Mouse (Mus musculus) MEL (cell line): Measurements from ENCODE around the gene Lsm7. TPM values are rescaled to one million over a fixed set of nuclear protein-coding genes. Genes with fewer than 3 reads are reported as not detected.
A peak's percentile ranks its signal among the peaks of the same experiment; 100 is the strongest.

Experiments used
- DNase-seq: peaks from one replicate; pipeline ENCODE4 v3.0.0; 2011; ENCODE audit warnings: low read depth, low spot score
- H3K27ac ChIP-seq: 2 replicates; pipeline ENCODE4 v1.5.1; 2012; ENCODE audit warnings: low read depth, mild to moderate bottlenecking, control low read depth, low read length, moderate library complexity; ENCODE audit not compliant: control insufficient read depth
- H3K27me3 ChIP-seq, 2 experiments: fragments of 150-350 bp in 1 of 2; sonication (generic) in 1 of 2; 2 replicates each; pipeline ENCODE4 v1.6.1; 2012; ENCODE audit warnings: low read length in 2 of 2, mild to moderate bottlenecking in 2 of 2, improper control_type of control experiment in 1 of 2, moderate library complexity in 1 of 2; ENCODE audit not compliant: insufficient read depth in 2 of 2, control insufficient read depth in 1 of 2
- H3K36me3 ChIP-seq, 2 experiments: 2 replicates each; pipeline ENCODE4 v1.6.1; 2012 to 2014; ENCODE audit warnings: low read length in 2 of 2, improper control_type of control experiment in 1 of 2, inconsistent platforms in 1 of 2, mild to moderate bottlenecking in 1 of 2; ENCODE audit not compliant: insufficient read depth in 2 of 2, control insufficient read depth in 1 of 2
- H3K4me1 ChIP-seq, 2 experiments: fragments of 150-350 bp in 1 of 2; sonication (generic) in 1 of 2; 2 replicates each; pipeline ENCODE4 v1.6.1; 2012; ENCODE audit warnings: low read length in 2 of 2, improper control_type of control experiment in 1 of 2, mild to moderate bottlenecking in 1 of 2; ENCODE audit not compliant: insufficient read depth in 2 of 2, control insufficient read depth in 1 of 2
- H3K4me3 ChIP-seq, 2 experiments: fragments of 150-350 bp in 1 of 2; sonication (generic) in 1 of 2; 2 replicates each; pipeline ENCODE4 v1.5.1; 2012; ENCODE audit warnings: low read depth in 2 of 2, low read length in 2 of 2, mild to moderate bottlenecking in 2 of 2, moderate library complexity in 2 of 2, control low read depth in 1 of 2, improper control_type of control experiment in 1 of 2; ENCODE audit not compliant: control insufficient read depth in 1 of 2, insufficient read depth in 1 of 2
- H3K79me2 ChIP-seq: 2 replicates; pipeline ENCODE4 v1.6.1; 2012; ENCODE audit warnings: mild to moderate bottlenecking, low read length, moderate library complexity; ENCODE audit not compliant: control insufficient read depth, poor library complexity, insufficient read depth
- H3K9ac ChIP-seq: 2 replicates; pipeline ENCODE4 v1.6.1; 2012; ENCODE audit warnings: low read depth, mild to moderate bottlenecking, control low read depth, low read length, moderate library complexity; ENCODE audit not compliant: control insufficient read depth, poor library complexity, severe bottlenecking
- H3K9me3 ChIP-seq: fragments of 150-350 bp; sonication (generic); replicated peaks from 2 replicates; pipeline ENCODE4 v1.6.1; 2012; ENCODE audit warnings: mild to moderate bottlenecking, low read length, improper control_type of control experiment, moderate library complexity; ENCODE audit not compliant: insufficient read depth
- CHD1 ChIP-seq: IDR thresholded peaks from 2 replicates; pipeline ENCODE4 v1.6.1; 2012; ENCODE audit warnings: low read depth, mild to moderate bottlenecking, inconsistent platforms, low read length, improper control_type of control experiment
- CHD2 ChIP-seq: IDR thresholded peaks from 2 replicates; pipeline ENCODE4 v1.6.1; 2011; ENCODE audit warnings: low read length, improper control_type of control experiment
- CTCF ChIP-seq, 3 experiments: IDR thresholded peaks in 2 of 3; conservative IDR thresholded peaks in 1 of 3; 2 replicates each; pipeline ENCODE4 v1.5.1; 2011 to 2012; ENCODE audit warnings: low read length in 3 of 3, low read depth in 2 of 3, mild to moderate bottlenecking in 2 of 3, improper control_type of control experiment in 1 of 3, inconsistent platforms in 1 of 3, mixed read lengths in 1 of 3, moderate library complexity in 1 of 3; ENCODE audit not compliant: control insufficient read depth in 1 of 3, insufficient read depth in 1 of 3, poor library complexity in 1 of 3, severe bottlenecking in 1 of 3
- E2F4 ChIP-seq: IDR thresholded peaks from 2 replicates; pipeline ENCODE4 v1.6.1; 2011; ENCODE audit warnings: low read depth, low read length, improper control_type of control experiment, borderline replicate concordance
- ELF1 ChIP-seq: IDR thresholded peaks from 2 replicates; pipeline ENCODE4 v1.6.1; 2014; ENCODE audit warnings: low read depth, mild to moderate bottlenecking, inconsistent platforms, low read length, improper control_type of control experiment, moderate library complexity
- EP300 ChIP-seq, 2 experiments: IDR thresholded peaks; 2 replicates each; pipeline ENCODE4 v1.6.1; 2011; ENCODE audit warnings: improper control_type of control experiment in 2 of 2, low read length in 2 of 2, low read depth in 1 of 2, mild to moderate bottlenecking in 1 of 2
- GABPA ChIP-seq: IDR thresholded peaks from 2 replicates; pipeline ENCODE4 v1.6.1; 2012; ENCODE audit warnings: low read depth, mild to moderate bottlenecking, inconsistent platforms, low read length, improper control_type of control experiment, moderate library complexity
- GATA1 ChIP-seq: IDR thresholded peaks from 2 replicates; pipeline ENCODE4 v1.6.1; 2011; ENCODE audit warnings: low read depth, low read length, improper control_type of control experiment
- HCFC1 ChIP-seq: IDR thresholded peaks from 2 replicates; pipeline ENCODE4 v1.6.1; 2012; ENCODE audit warnings: low read depth, mild to moderate bottlenecking, inconsistent platforms, low read length, improper control_type of control experiment, moderate library complexity
- JUND ChIP-seq: IDR thresholded peaks from 2 replicates; pipeline ENCODE4 v1.6.1; 2011; ENCODE audit warnings: low read depth, mild to moderate bottlenecking, improper control_type of control experiment, low read length
- KAT2A ChIP-seq: conservative IDR thresholded peaks from 2 replicates; pipeline ENCODE4 v1.6.1; 2012; ENCODE audit warnings: low read depth, low read length, improper control_type of control experiment, inconsistent platforms
- MAFK ChIP-seq: IDR thresholded peaks from 2 replicates; pipeline ENCODE4 v1.6.1; 2011; ENCODE audit warnings: low read depth, mild to moderate bottlenecking, low read length, improper control_type of control experiment, borderline replicate concordance
- MYC ChIP-seq: IDR thresholded peaks from 2 replicates; pipeline ENCODE4 v1.6.1; 2011; ENCODE audit warnings: low read depth, mild to moderate bottlenecking, low read length, improper control_type of control experiment, moderate library complexity
- NELFE ChIP-seq: IDR thresholded peaks from 2 replicates; pipeline ENCODE4 v1.6.1; 2011; ENCODE audit warnings: low read depth, low read length, improper control_type of control experiment
- NRF1 ChIP-seq: IDR thresholded peaks from 2 replicates; pipeline ENCODE4 v1.6.1; 2014; ENCODE audit warnings: low read depth, mild to moderate bottlenecking, inconsistent platforms, low read length, improper control_type of control experiment, moderate library complexity; ENCODE audit not compliant: poor library complexity, insufficient read depth, severe bottlenecking
- POLR2AphosphoS2 ChIP-seq: IDR thresholded peaks from 2 replicates; pipeline ENCODE4 v1.6.1; 2011; ENCODE audit warnings: low read length, improper control_type of control experiment
- POLR2AphosphoS5 ChIP-seq: IDR thresholded peaks from 2 replicates; pipeline ENCODE4 v1.6.1; 2012; ENCODE audit warnings: low read depth, borderline replicate concordance, mild to moderate bottlenecking, inconsistent platforms, low read length, moderate library complexity, mixed read lengths
- RAD21 ChIP-seq: IDR thresholded peaks from 2 replicates; pipeline ENCODE4 v1.6.1; 2011; ENCODE audit warnings: mild to moderate bottlenecking, low read depth, low read length, improper control_type of control experiment
- RCOR1 ChIP-seq: IDR thresholded peaks from 2 replicates; pipeline ENCODE4 v1.6.1; 2012; ENCODE audit warnings: low read depth, mild to moderate bottlenecking, inconsistent platforms, low read length, improper control_type of control experiment
- SIN3A ChIP-seq: IDR thresholded peaks from 2 replicates; pipeline ENCODE4 v1.6.1; 2012; ENCODE audit warnings: low read length, improper control_type of control experiment, inconsistent platforms
- SMC3 ChIP-seq: IDR thresholded peaks from 2 replicates; pipeline ENCODE4 v1.6.1; 2011; ENCODE audit warnings: low read depth, low read length, improper control_type of control experiment
- TAL1 ChIP-seq: IDR thresholded peaks from 2 replicates; pipeline ENCODE4 v1.6.1; 2012; ENCODE audit warnings: mild to moderate bottlenecking, inconsistent platforms, low read length, moderate library complexity, mixed read lengths
- TBP ChIP-seq: IDR thresholded peaks from 2 replicates; pipeline ENCODE4 v1.8.0; 2011; ENCODE audit warnings: low read depth, low read length, improper control_type of control experiment
- TCF12 ChIP-seq: IDR thresholded peaks from 2 replicates; pipeline ENCODE4 v1.6.1; 2014; ENCODE audit warnings: low read depth, mild to moderate bottlenecking, inconsistent platforms, low read length, improper control_type of control experiment, moderate library complexity
- UBTF ChIP-seq: IDR thresholded peaks from 2 replicates; pipeline ENCODE4 v1.6.1; 2012; ENCODE audit warnings: low read depth, mild to moderate bottlenecking, inconsistent platforms, low read length, improper control_type of control experiment, moderate library complexity, borderline replicate concordance; ENCODE audit not compliant: insufficient read depth
- ZC3H11A ChIP-seq: IDR thresholded peaks from 2 replicates; pipeline ENCODE4 v1.6.1; 2012; ENCODE audit warnings: low read depth, mild to moderate bottlenecking, inconsistent platforms, low read length, improper control_type of control experiment
- ZKSCAN1 ChIP-seq: IDR thresholded peaks from 2 replicates; pipeline ENCODE4 v1.6.1; 2012; ENCODE audit warnings: low read depth, mild to moderate bottlenecking, inconsistent platforms, low read length, improper control_type of control experiment, moderate library complexity
- polyA plus RNA-seq, 2 experiments: library from polyadenylated mRNA; stranded (reverse) in 1 of 2; unstranded in 1 of 2; fragments of >175 nt in 1 of 2; fragments of >200 nt in 1 of 2; gene quantifications; 2 replicates each; pipeline versions ENCODE4 v1.2.1 to v1.2.4; 2012; ENCODE audit warnings: low replicate concordance in 2 of 2, low read depth in 1 of 2; ENCODE audit not compliant: insufficient read length in 2 of 2, insufficient read depth in 1 of 2, missing spikeins in 1 of 2
- total RNA-seq: library from RNA; depleted of rRNA; stranded (reverse); fragments of 300-350 nt; gene quantifications from 2 replicates; pipeline ENCODE4 v1.2.3, GENCODE M21; 2012

Gene Lsm7
- total and polyA plus RNA-seq, 3 experiments: 246 to 637 TPM; not detected in 1

DNA sequence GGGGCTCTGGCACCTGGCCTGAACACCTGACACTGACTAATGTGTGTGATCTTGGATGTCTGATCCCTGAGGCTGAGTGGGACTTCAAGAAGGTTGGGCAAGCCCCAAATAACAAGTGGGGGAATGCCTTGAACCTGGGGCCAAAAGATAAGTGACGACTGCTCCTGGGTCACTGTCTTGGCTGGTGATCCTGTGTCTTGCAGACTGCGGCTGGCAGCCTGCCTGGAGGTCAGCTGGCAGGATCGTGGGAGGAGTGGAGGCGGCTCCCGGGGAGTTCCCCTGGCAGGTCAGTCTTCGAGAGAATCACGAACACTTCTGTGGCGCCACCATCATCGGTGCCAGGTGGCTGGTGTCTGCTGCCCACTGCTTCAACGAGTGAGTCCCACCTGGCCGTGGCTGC is 32.2 kb upstream of the Lsm7 start (continued):
- peak; percentile 51 to 59; a peak in 3 of 4 replicates for TF ChIP-seq EP300 (IDR thresholded peaks at IDR 0.05; ENCODE audit: low read depth in 1 of 2, low read length in 2 of 2)
- TF ChIP-seq ZKSCAN1: no peak
- no peak for TF ChIP-seq NRF1
- no peak for TF ChIP-seq NELFE
- TF ChIP-seq HCFC1: no peak
- TF ChIP-seq POLR2AphosphoS2: no peak
- no peak for TF ChIP-seq CHD1
- no peak for TF ChIP-seq KAT2A
- peak; percentile 64 for TF ChIP-seq TAL1
- no peak for TF ChIP-seq E2F4
- no peak for TF ChIP-seq MYC
- TF ChIP-seq JUND: no peak
- TF ChIP-seq MAFK: no peak
- no peak for TF ChIP-seq POLR2AphosphoS5
- no peak for TF ChIP-seq ZC3H11A
- TF ChIP-seq TBP: no peak
- TF ChIP-seq GATA1: peak; percentile 42; the same call in 1 of the 2 replicates
- TF ChIP-seq UBTF: no peak
- no peak for TF ChIP-seq GABPA
- TF ChIP-seq RCOR1: no peak
- TF ChIP-seq SIN3A: peak; percentile 62; the same call in 1 of the 2 replicates
- peak; percentile 20; the same call in 1 of the 2 replicates for TF ChIP-seq TCF12

DNA sequence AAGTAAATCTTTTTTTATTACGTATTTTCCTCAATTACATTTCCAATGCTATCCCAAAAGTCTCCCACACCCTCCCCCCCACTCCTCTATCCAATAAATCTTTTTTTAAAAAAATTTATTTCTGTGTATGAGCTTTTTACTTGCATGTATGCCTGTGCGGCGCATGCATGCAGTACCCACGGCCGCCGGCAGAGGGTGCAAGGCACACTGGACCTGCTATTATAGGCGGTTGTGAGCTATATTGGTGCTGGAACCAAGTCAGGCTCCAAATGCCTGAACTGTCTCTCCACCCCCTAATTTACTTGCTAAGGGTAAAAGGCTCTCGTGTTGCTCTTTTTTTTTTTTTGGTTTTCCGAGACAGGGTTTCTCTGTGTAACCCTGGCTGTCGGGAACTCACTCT is 26.3 kb upstream of the Lsm7 start:
- H3K9me3 ChIP-seq: no peaks in the 10 kb centered on the region
- DNase-seq: peak; percentile 86
- H3K79me2 ChIP-seq: no peaks in the 10 kb centered on the region
- H3K27me3 ChIP-seq: no peaks in the 10 kb centered on the region
- peaks cover 2 to 11% of the 10 kb centered on the region in 2 experiments; a peak in 3 of 4 replicates for H3K4me1 ChIP-seq
- H3K4me3 ChIP-seq: no peak overlapping the region
- H3K27ac ChIP-seq: no peak overlapping the region
- no peak overlapping the region for H3K9ac ChIP-seq
- TF ChIP-seq RCOR1: no peak
- peak; percentile 94 for TF ChIP-seq SMC3
- no peak for TF ChIP-seq EP300 (IDR thresholded peaks at IDR 0.05; ENCODE audit: low read depth in 1 of 2, low read length in 2 of 2)
- peak; percentile 82 to 95 (median 88) for TF ChIP-seq CTCF (IDR thresholded peaks at IDR 0.05 in 2 of 3, conservative IDR thresholded peaks at IDR 0.05 in 1 of 3; ENCODE audit: control insufficient read depth in 1 of 3, insufficient read depth in 1 of 3, low read depth in 2 of 3, low read length in 3 of 3, poor library complexity in 1 of 3, severe bottlenecking in 1 of 3)
- TF ChIP-seq CHD2: no peak
- peak; percentile 67 for TF ChIP-seq RAD21
- peak; percentile 76 for TF ChIP-seq ZC3H11A
- TF ChIP-seq TCF12: no peak
- no peak for TF ChIP-seq ELF1
- H3K36me3 ChIP-seq: no peaks in the 10 kb centered on the region
